Mouse (Mus musculus): ENCODE data around the gene Inhbb.

DNA sequence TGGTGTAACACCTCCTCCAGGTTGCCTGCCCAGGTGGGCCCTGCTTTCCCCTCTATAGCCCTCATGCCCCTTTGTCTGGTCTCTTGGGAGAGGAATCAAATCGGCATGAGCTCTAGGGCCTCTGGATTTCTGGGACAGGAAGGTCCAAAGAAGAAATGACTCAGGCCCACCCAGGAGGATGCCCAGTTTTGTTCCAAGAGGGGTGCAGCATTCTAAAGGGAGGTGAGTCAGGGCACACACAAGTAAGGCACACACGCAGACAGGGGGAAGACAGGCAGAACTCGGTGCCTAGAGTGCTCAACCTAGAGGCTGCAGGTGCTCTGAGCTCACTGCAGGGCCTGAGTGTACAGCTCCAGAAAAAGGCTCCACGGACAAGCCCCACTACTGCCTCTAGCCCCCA lies 17.7 kb downstream of the Inhbb start:
- no peak for TF ChIP-seq CTCF (IDR thresholded peaks at IDR 0.05; ENCODE audit: borderline replicate concordance, control insufficient read depth, extremely low read depth, insufficient read depth, low read length, poor library complexity)
- TF ChIP-seq POLR2A (IDR thresholded peaks at IDR 0.05; ENCODE audit: control insufficient read depth, extremely low read depth, insufficient read depth, low read length, poor library complexity) = no peak
